Mouse (Mus musculus): ENCODE results near the gene Prr30. TPM values are rescaled to one million over a fixed set of nuclear protein-coding genes. Genes with fewer than 3 reads are reported as not detected.
"Not testable (repeated sequence)": the region's sequence is repeated elsewhere in the genome, so short reads cannot be mapped to it uniquely, and the experiment has no call there.

Gene Prr30
- not detected in 2 replicates for polyA plus RNA-seq (2016; fragmentation: Nextera tagmentation; extraction: Ambion mirVana)

GRCm38 (mm10) chr14:101200230-101200629 is at the start of gene Prr30:
TSS of gene Prr30 (minus strand) at chr14:101200330.
- Histone ChIP-seq H3K9me3 (no peaks in the 10 kb centered on the region), H3K9ac (replicated peaks) (no peak within 1 kb of the TSS), H3K27me3 (no peaks in the 10 kb centered on the region), H3K36me3 (no peaks in the 10 kb centered on the region), H3K27ac (no peak within 1 kb of the TSS), H3K4me3 (replicated peaks) (no peak within 1 kb of the TSS), H3K4me1 (replicated peaks) (0 out of 2 replicates have a peak, but pooled peaks cover 2% of the 10 kb centered on the region), H3K4me2 (no peak within 1 kb of the TSS)
- WGBS: 83% methylated on average over 4 of the region's 4 CpGs
- ATAC-seq (ENCODE audit: insufficient number of reproducible peaks, insufficient read depth, low FRiP score, low TSS enrichment, low read depth): no peak

- H3K9me3 ChIP-seq: peaks cover 8% of the 10 kb centered on the region; the same call in 1 of the 2 replicates
- 74% methylated on average over 3 of the region's 3 CpGs for WGBS
- no peaks in the 10 kb centered on the region for H3K36me3 ChIP-seq
- H3K9ac ChIP-seq (replicated peaks): no peak overlapping the region
- no peak overlapping the region for H3K4me3 ChIP-seq (replicated peaks)
- H3K27ac ChIP-seq: no peak overlapping the region
- H3K27me3 ChIP-seq: no peaks in the 10 kb centered on the region
- 0 out of 2 replicates have a peak, but pooled peaks cover 2% of the 10 kb centered on the region for H3K4me1 ChIP-seq (replicated peaks)
- no peak overlapping the region for H3K4me2 ChIP-seq
- no peak for ATAC-seq (ENCODE audit: insufficient number of reproducible peaks, insufficient read depth, low FRiP score, low TSS enrichment, low read depth)
These were observed 46.7 kb upstream of the Prr30 start for GRCm38 (mm10) chr14:101246793-101247192.

GRCm38 (mm10) chr14:101245706-101246105 is 45.6 kb upstream of the Prr30 start:
- H3K4me1 ChIP-seq (replicated peaks): 0 out of 2 replicates have a peak, but pooled peaks cover 2% of the 10 kb centered on the region
- H3K4me3 ChIP-seq (replicated peaks): no peak overlapping the region
- no peaks in the 10 kb centered on the region for H3K36me3 ChIP-seq
- no peak overlapping the region for H3K4me2 ChIP-seq
- no peaks in the 10 kb centered on the region for H3K27me3 ChIP-seq
- WGBS: 70% methylated on average over 7 of the region's 7 CpGs
- no peak for ATAC-seq (ENCODE audit: insufficient number of reproducible peaks, insufficient read depth, low FRiP score, low TSS enrichment, low read depth)
- peaks cover 4% of the 10 kb centered on the region; the same call in 1 of the 2 replicates for H3K9me3 ChIP-seq
- H3K27ac ChIP-seq: no peak overlapping the region
- no peak overlapping the region for H3K9ac ChIP-seq (replicated peaks)

GRCm38 (mm10) chr14:101244441-101244840 is 44.3 kb upstream of the Prr30 start:
- H3K9me3 ChIP-seq; H3K9ac ChIP-seq (replicated peaks); H3K27ac ChIP-seq; ATAC-seq (ENCODE audit: insufficient number of reproducible peaks, insufficient read depth, low FRiP score, low TSS enrichment, low read depth); H3K4me2 ChIP-seq; H3K4me1 ChIP-seq (replicated peaks); H3K36me3 ChIP-seq; H3K4me3 ChIP-seq (replicated peaks); H3K27me3 ChIP-seq: not testable (repeated sequence)
- 48% methylated on average over 3 of the region's 3 CpGs for WGBS

- WGBS: 97% methylated on average over 1 of the region's 1 CpGs
- H3K9ac ChIP-seq (replicated peaks): no peak overlapping the region
- no peak overlapping the region for H3K4me2 ChIP-seq
- H3K36me3 ChIP-seq: no peaks in the 10 kb centered on the region
- H3K27me3 ChIP-seq: no peaks in the 10 kb centered on the region
- no peak overlapping the region for H3K4me3 ChIP-seq (replicated peaks)
- no peaks in the 10 kb centered on the region for H3K4me1 ChIP-seq (replicated peaks)
- H3K27ac ChIP-seq: no peak overlapping the region
- ATAC-seq (ENCODE audit: insufficient number of reproducible peaks, insufficient read depth, low FRiP score, low TSS enrichment, low read depth): no peak
- H3K9me3 ChIP-seq: no peaks in the 10 kb centered on the region
These were observed 37.8 kb upstream of the Prr30 start for GRCm38 (mm10) chr14:101237965-101238364.

- no peaks in the 10 kb centered on the region for H3K36me3 ChIP-seq
- 56% methylated on average over 4 of the region's 4 CpGs for WGBS
- H3K4me1 ChIP-seq (replicated peaks): no peaks in the 10 kb centered on the region
- H3K9ac ChIP-seq (replicated peaks): no peak overlapping the region
- H3K4me2 ChIP-seq: no peak overlapping the region
- H3K27me3 ChIP-seq: no peaks in the 10 kb centered on the region
- no peak overlapping the region for H3K27ac ChIP-seq
- no peak for ATAC-seq (ENCODE audit: insufficient number of reproducible peaks, insufficient read depth, low FRiP score, low TSS enrichment, low read depth)
- no peak overlapping the region for H3K4me3 ChIP-seq (replicated peaks)
- H3K9me3 ChIP-seq: no peaks in the 10 kb centered on the region
These were observed 28.9 kb upstream of the Prr30 start for GRCm38 (mm10) chr14:101229068-101229467.

GRCm38 (mm10) chr14:101222319-101222718 is 22.2 kb upstream of the Prr30 start:
- ATAC-seq (ENCODE audit: insufficient number of reproducible peaks, insufficient read depth, low FRiP score, low TSS enrichment, low read depth): no peak
- H3K27ac ChIP-seq: no peak overlapping the region
- 64% methylated on average over 8 of the region's 8 CpGs for WGBS

GRCm38 (mm10) chr14:101172258-101172657 is 27.9 kb downstream of the Prr30 start:
- Histone ChIP-seq H3K9ac (replicated peaks) (no peak overlapping the region), H3K36me3 (no peaks in the 10 kb centered on the region), H3K4me3 (replicated peaks) (no peak overlapping the region), H3K9me3 (no peaks in the 10 kb centered on the region), H3K27me3 (no peaks in the 10 kb centered on the region), H3K4me1 (replicated peaks) (no peaks in the 10 kb centered on the region), H3K4me2 (no peak overlapping the region), H3K27ac (no peak overlapping the region)
- no peak for ATAC-seq (ENCODE audit: insufficient number of reproducible peaks, insufficient read depth, low FRiP score, low TSS enrichment, low read depth)
- 83% methylated on average over 4 of the region's 4 CpGs for WGBS

More at GRCm38 (mm10) chr14:101222319-101222718, 22.2 kb upstream of the Prr30 start:
- H3K9me3 ChIP-seq: no peaks in the 10 kb centered on the region
- H3K4me2 ChIP-seq: no peak overlapping the region
- H3K4me3 ChIP-seq (replicated peaks): no peak overlapping the region
- 0 out of 2 replicates have a peak, but pooled peaks cover 3% of the 10 kb centered on the region for H3K4me1 ChIP-seq (replicated peaks)
- H3K36me3 ChIP-seq: no peaks in the 10 kb centered on the region
- no peak overlapping the region for H3K9ac ChIP-seq (replicated peaks)
- no peaks in the 10 kb centered on the region for H3K27me3 ChIP-seq

Data from limb, embryonic 12.5 days (tissue).